Mouse (Mus musculus) retina, postnatal 1 day (tissue): ENCODE data around the gene Ahnak2.

Experiments
- DNase-seq: peaks from one replicate; pipeline ENCODE4 v3.0.0-alpha.2; 2012

Gene Ahnak2

DNA sequence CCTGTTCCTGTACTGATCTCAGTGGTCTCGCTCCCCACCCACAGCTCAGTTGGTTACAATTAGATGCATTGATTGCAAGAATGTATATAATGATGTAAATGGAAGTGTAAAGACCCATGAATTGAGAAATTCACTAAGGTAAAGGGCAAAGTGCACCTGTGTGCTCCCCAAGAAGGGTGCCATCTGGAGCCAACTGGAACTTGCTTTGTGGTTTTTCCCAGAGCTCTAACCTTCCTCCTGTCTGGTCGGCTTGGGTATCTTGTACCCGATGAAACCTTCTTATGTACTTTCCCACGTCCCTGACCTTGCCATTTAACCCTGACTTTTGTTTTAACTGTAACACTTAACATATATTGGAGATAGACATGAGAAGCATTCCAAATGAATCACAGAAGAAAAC lies 46.6 kb downstream of the Ahnak2 start:
- DNase-seq, result no peak

DNA sequence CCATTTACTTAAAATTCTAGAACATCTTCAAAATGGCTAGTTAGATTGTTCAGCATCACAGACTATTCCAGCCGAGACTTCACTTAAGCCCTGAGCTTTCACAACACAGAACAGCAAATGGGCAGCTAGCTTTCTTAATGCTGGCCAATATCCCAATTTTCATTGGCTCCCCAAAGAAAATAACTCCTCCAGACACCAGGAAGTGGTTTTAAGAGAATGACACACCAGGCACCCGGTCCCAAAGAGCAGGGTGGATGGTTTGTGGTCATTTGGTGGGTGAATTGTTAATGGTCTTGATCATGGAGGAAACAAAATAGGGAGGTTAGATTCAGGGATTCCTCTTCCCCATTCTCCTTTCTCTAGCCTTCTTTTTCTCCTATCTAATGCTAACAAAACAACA lies 50.1 kb downstream of the Ahnak2 start:
- no peak for DNase-seq

DNA sequence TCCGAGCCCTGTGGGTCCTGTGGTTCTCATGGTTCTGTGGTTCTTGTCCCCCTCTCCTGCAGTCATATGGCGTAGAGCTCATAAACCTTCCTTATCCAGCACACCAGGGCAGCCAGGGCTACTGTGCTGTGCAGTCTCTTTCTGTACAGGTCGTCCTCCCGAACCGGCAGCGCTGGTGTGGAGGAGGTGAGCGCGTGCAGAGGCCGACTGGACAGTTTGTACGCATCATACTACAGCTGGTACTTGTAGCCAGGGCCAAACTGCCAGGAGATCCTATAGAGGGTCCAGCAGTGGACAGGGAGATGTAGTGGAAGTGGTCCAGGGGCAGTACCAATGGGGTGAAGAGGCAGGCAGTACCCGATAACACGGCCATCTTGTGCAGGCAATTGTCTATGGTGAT lies 51.5 kb downstream of the Ahnak2 start:
- DNase-seq, result no peak

GRCm38 (mm10) chr12:112747606-112747970 lies 54.9 kb downstream of the Ahnak2 start:
- no peak for DNase-seq

GRCm38 (mm10) chr12:112746808-112747605 lies 55.5 kb downstream of the Ahnak2 start:
- peak; percentile 91 for DNase-seq

DNA sequence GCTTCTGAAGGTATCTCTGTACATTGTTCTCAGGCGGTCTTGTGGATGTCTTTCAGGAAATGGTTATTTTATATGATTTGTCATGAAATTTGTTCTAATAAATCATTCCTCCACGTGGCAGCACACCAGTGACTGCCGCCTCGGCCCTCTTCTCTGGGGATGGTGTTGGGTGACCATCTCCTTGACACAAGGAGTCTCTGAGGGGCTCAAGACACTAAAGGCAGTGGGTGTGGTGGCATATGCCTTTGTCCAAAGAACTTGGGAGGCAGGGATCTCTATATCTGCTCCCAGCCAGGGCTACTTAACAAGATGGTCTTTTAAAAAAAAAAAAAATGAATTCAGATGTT lies 56.0 kb downstream of the Ahnak2 start:
- no peak for DNase-seq

GRCm38 (mm10) chr12:112745716-112746115 lies 56.7 kb downstream of the Ahnak2 start:
- DNase-seq, result no peak

DNA sequence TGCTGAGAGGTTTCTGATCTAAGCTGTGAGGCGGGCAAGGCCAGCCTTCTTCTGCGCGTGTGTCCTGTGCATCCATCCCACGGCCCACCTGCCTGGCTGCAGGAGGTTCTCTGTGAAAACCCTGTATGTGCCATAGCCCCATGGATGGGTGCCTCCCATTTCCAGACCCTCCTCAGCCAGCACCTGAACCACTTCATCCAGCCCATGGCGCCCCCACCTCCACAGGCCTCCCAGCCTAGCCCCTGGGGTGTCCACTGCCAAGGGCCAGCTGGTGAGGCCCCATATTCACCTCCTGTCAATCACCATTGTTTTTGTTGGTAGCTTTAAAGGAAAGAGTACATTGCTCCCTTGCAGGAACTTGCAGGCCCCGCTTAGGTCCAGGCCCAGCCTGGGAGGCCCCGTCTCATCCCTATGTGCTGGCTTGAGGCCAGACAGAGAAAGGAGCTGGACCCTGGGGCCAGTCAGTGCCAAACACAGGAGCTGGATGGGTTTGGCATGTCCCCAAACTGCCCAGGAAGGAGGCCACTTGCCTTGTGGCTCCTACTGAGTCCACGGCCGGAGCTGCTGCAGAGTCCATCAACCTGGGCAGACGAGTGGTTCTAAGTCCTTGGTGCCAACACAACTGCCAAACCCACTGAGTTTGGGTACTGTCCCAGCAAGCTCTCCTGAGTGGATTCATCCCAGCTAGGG lies 57.4 kb downstream of the Ahnak2 start:
- no peak for DNase-seq

DNA sequence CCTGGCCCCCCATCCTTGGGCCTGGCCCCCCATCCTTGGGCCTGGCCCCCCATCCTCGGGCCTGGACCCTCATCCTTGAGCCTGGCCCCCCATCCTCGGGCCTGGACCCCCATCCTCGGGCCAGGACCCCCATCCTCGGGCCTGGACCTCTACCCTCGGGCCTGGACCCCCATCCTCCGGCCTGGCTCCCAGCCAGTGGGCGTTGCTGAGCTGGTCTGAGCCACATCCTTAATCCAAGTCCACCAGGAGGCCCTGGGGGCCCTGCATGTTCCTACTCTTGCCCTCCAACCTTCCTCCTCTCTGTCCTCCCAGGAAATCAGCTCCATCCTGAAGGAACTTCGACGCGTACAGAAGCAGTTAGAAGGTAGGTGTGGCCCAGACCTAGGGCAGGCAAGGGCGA lies 58.2 kb downstream of the Ahnak2 start:
- DNase-seq, result no peak

DNA sequence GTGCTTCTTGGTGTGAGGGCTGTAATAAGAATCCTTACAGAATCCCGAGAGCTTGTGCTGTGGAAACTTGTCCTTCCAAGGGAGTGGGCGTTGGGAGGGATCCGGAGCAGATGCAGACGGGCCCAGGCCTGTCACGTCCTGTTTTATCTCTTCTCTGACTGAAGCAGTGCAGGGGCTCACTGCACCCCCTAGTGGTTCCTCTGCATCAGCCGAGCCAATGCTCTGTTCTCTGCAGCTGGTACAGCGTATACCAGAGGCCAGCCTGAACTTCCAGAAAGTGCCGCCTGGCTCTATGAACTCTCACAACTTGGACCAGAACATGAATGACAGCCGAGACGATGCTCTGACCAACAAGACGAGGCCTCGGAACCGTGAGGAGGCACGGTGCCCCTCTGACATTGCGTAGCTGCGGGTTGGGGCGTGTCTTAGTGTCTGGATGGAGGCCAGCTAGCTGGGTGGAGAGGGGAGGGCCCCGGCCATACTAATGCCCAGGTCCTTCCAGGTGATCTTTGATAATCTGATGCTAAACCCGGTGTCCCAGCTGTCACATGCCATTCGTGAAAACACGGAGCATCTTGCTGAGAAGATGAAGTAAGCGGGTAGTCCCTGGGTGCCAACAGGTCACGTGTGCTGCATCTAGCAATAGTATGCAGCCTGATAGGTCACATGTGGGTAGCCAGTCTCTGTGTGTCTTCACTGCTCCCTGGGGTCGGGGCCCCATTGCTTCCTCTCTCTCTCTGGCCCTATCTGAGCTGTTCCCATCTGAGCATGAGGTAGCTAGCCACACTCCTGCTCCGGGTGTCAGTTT lies 59.1 kb downstream of the Ahnak2 start:
- peak; percentile 87 for DNase-seq

- DNase-seq, result no peak
These were observed 59.7 kb downstream of the Ahnak2 start for GRCm38 (mm10) chr12:112742768-112743167.

- DNase-seq, result no peak
These were observed 63.4 kb downstream of the Ahnak2 start for GRCm38 (mm10) chr12:112739023-112739568.

- DNase-seq, result no peak
These were observed 64.0 kb downstream of the Ahnak2 start for GRCm38 (mm10) chr12:112738281-112739022.

GRCm38 (mm10) chr12:112737761-112738160 lies 64.7 kb downstream of the Ahnak2 start:
- DNase-seq, result no peak

- no peak for DNase-seq
These were observed 65.4 kb downstream of the Ahnak2 start for GRCm38 (mm10) chr12:112737081-112737480.

DNA sequence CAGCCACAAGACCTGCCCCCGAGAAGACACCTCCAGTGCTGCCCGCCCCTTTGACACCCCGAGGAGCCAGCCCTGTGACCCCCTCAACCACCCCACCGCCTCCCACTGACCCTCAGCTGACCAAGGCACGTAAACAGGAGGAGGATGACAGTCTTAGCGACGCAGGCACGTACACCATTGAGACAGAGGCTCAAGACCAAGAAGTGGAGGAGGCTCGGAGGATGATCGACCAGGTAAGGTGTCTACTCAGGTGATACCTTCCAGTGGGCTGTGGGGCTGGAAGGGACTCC lies 65.9 kb downstream of the Ahnak2 start:
- DNase-seq, result no peak

- no peak for DNase-seq
These were observed 66.4 kb downstream of the Ahnak2 start for GRCm38 (mm10) chr12:112735896-112736635.

DNA sequence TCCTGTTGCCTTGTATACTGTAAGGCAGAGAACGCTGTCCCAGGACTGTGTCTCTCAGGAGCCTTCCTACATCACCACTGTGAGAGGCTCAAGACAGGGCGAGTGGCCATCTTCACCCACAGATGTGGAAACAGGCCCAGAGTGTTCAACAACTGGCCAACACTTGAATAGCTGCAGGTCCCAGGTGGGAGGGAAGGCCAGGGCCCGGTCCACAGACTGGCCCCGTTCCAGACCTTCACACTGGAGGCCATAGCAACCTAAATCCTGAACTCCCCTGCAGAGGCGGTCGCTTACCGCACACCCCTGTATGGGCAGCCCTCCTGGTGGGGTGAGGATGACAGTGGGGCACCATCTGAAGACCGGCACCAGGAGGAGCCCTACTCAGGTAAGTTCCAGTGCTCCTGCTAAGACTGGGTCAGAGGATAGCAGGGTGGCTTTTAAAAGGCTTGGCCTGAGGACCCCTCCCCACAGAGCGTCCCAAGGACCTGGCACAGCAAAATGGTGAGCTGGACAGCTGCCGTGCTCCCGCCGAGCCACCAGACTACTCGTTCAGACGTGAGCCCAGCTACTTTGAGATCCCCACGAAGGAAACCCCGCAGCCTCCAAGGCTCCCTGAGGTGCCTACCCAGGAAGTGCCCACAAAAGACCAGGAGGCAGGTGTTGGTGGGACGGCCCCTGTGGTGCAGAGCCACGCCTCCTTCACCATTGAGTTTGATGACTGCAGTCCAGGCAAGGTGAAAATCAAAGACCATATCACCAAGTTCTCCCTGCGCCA lies 67.4 kb downstream of the Ahnak2 start:
- DNase-seq, result no peak

GRCm38 (mm10) chr12:112734108-112734820 lies 68.2 kb downstream of the Ahnak2 start:
- no peak for DNase-seq

DNA sequence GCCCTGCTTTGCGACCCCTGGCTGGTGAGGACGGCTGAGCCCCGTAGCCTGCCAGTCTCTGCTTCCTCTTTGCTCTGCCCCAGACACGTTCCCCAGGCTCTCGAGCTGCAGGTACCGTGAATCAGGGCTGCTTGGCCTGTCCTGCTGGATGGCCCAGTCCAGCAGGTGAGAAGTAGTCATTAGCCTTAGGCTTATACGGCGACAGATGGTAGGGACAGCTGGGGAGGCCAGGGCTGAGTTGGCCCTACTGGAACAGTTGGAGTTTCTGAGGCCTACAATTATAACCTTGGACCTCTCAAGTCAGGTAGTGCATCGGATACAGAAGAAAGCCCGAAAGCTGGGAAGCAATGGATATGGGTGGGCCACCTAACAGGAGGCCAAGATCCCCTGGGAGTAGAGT lies 69.9 kb downstream of the Ahnak2 start:
- no peak for DNase-seq

DNA sequence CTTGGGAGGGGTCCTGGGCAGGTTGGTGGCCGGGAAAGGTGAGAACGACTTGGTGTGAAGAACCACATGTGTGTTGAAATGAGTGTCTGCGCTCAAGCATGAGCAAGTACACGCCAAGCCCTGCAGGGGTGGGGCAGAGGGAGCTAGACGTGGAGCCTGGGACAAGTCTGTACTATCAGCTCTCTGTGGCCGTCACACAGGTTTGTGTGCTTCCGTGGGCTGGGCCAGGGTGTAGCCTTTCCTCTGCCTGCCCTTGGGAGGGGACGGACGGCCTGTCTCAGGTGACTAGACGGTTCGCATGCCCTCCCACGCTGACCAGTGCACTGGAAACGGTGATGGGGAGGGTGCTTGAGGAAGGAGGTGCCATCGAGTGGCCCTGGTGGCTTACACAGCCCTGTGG lies 71.6 kb downstream of the Ahnak2 start:
- no peak for DNase-seq
